Mouse (Mus musculus) heart, postnatal 25 days (tissue): ENCODE measurements around the gene Olfr713. TPM values are rescaled to one million over a fixed set of nuclear protein-coding genes. Genes with fewer than 3 reads are reported as not detected.

Experiments used
- DNase-seq: peaks from one replicate; pipeline ENCODE4 v3.0.0; 2022; ENCODE audit warnings: low spot score
- intact Hi-C: fragments of 180-260 bp; cut with DNase I; formaldehyde crosslinking; loops from one replicate; pipeline ENCODE4 v1.15.1; 2025
- total RNA-seq, 2 experiments: library from RNA; stranded (reverse); gene quantifications; 2 replicates each; pipeline ENCODE4 v1.2.3; 2021

Olfr713 gene
- total RNA-seq, result not detected

- DNase-seq, result no peak
Observed at GRCm38 (mm10) chr7:107030874-107031273, at the start of gene Olfr713. Gene Olfr713, plus strand, starts transcription at chr7:107031174.

GRCm38 (mm10) chr7:106985236-106985635 lies 45.7 kb upstream of the Olfr713 start:
- intact Hi-C loops, result no loop called here
- DNase-seq, result no peak

More at GRCm38 (mm10) chr7:107030874-107031273, at the start of gene Olfr713:
- intact Hi-C loops, result no loop called here

GRCm38 (mm10) chr7:107000798-107001197 lies 30.2 kb upstream of the Olfr713 start:
- intact Hi-C loops, result no loop called here
- no peak for DNase-seq

- no peak for DNase-seq
- intact Hi-C loops, result no loop called here
Observed at GRCm38 (mm10) chr7:107004169-107004568, 26.8 kb upstream of the Olfr713 start.

GRCm38 (mm10) chr7:107005972-107006371 lies 25.0 kb upstream of the Olfr713 start, which contains the start of gene Olfr2:
Gene Olfr2, minus strand, starts transcription at chr7:107006072.
- intact Hi-C loops, result no loop called here
- DNase-seq, result no peak

- DNase-seq, result no peak
- intact Hi-C loops, result no loop called here
Observed at GRCm38 (mm10) chr7:107039934-107040563, 9.1 kb downstream of the Olfr713 start.

- no peak for DNase-seq
- intact Hi-C loops, result no loop called here
Observed at GRCm38 (mm10) chr7:107043136-107043535, 12.2 kb downstream of the Olfr713 start.

GRCm38 (mm10) chr7:107044407-107044806 lies 13.4 kb downstream of the Olfr713 start:
- no peak for DNase-seq
- intact Hi-C loops, result no loop called here

GRCm38 (mm10) chr7:107045833-107046232 lies 14.9 kb downstream of the Olfr713 start:
- intact Hi-C loops, result no loop called here
- DNase-seq, result no peak

GRCm38 (mm10) chr7:107047578-107047977 lies 16.6 kb downstream of the Olfr713 start:
- intact Hi-C loops, result no loop called here

GRCm38 (mm10) chr7:107070681-107071080 lies 39.7 kb downstream of the Olfr713 start, which contains the start of gene Olfr714:
Gene Olfr714, plus strand, starts transcription at chr7:107070981.
- DNase-seq, result no peak
- intact Hi-C loops, result no loop called here

More at GRCm38 (mm10) chr7:107047578-107047977, 16.6 kb downstream of the Olfr713 start:
- no peak for DNase-seq

Other genes with a start within 250 kb of the Olfr713 start
- gene Olfr699, start 238.0 kb upstream of the Olfr713 start, total RNA-seq, result not detected
- gene Olfr700, start 222.3 kb upstream of the Olfr713 start, total RNA-seq, result not detected
- gene Olfr701, start 217.0 kb upstream of the Olfr713 start, total RNA-seq, result not detected
- gene Olfr702, start 197.3 kb upstream of the Olfr713 start, total RNA-seq, result not detected
- not detected for gene Olfr703, start 187.8 kb upstream of the Olfr713 start, total RNA-seq
- not detected for gene Olfr704, start 168.0 kb upstream of the Olfr713 start, total RNA-seq
- not detected for gene Olfr705, start 154.3 kb upstream of the Olfr713 start, total RNA-seq
- gene Olfr706, start 143.0 kb upstream of the Olfr713 start, total RNA-seq, result not detected
- not detected for gene Olfr707, start 129.9 kb upstream of the Olfr713 start, total RNA-seq
- gene Olfr1532-ps1, start 123.2 kb upstream of the Olfr713 start, total RNA-seq, result not detected
- not detected for gene Olfr709-ps1, start 99.0 kb upstream of the Olfr713 start, total RNA-seq
- gene Olfr710, start 82.9 kb upstream of the Olfr713 start, total RNA-seq, result not detected
- gene Olfr6, start 67.2 kb upstream of the Olfr713 start, total RNA-seq, result not detected
- gene Olfr711, start 55.7 kb upstream of the Olfr713 start, total RNA-seq, result not detected
- not detected for gene Olfr2, start 25.1 kb upstream of the Olfr713 start, total RNA-seq
- gene Olfr714, start 39.8 kb downstream of the Olfr713 start, total RNA-seq, result not detected
- not detected for gene Olfr17, start 62.0 kb downstream of the Olfr713 start, total RNA-seq
- gene Olfr715b, start 79.2 kb downstream of the Olfr713 start, total RNA-seq, result not detected
- gene Olfr715, start 99.9 kb downstream of the Olfr713 start, total RNA-seq, result not detected
- gene Olfr716, start 107.2 kb downstream of the Olfr713 start, total RNA-seq, result not detected
- gene Nlrp14, start 135.8 kb downstream of the Olfr713 start, total RNA-seq, result not detected
- gene Rbmxl2, start 178.3 kb downstream of the Olfr713 start, total RNA-seq, result not detected